Mouse (Mus musculus) heart, embryonic 13.5 days (tissue): ENCODE measurements at regions not wholly inside any gene's neighbourhood (a gene's known extent, or its start where the extent isn't known, plus 50 kb on each side); places are given as distances from the start of the nearest gene placed in this dataset.

Experiments used
- ATAC-seq: fragments of 200-750 bp; cut with Nextera tagmentation; 2 replicates; pipeline ENCODE4 v1.8.0; 2017; ENCODE audit warnings: moderate TSS enrichment; ENCODE audit not compliant: insufficient number of reproducible peaks, low FRiP score, low TSS enrichment; ENCODE audit errors: extremely low read depth
- H3K27ac ChIP-seq: fragments of 300-500 bp; sonication (generic); replicated peaks from 2 replicates; pipeline ENCODE4 v1.5.1; 2015; ENCODE audit warnings: moderate library complexity, mild to moderate bottlenecking, inconsistent platforms
- H3K27me3 ChIP-seq: fragments of 300-500 bp; sonication (generic); replicated peaks from 2 replicates; pipeline ENCODE4 v1.6.1; 2015; ENCODE audit warnings: mild to moderate bottlenecking, inconsistent platforms
- H3K36me3 ChIP-seq: fragments of 300-500 bp; sonication (generic); 2 replicates; pipeline ENCODE4 v1.6.1; 2015; ENCODE audit warnings: mild to moderate bottlenecking, inconsistent platforms
- H3K4me1 ChIP-seq: fragments of 300-500 bp; sonication (generic); 2 replicates; pipeline ENCODE4 v1.6.1; 2015; ENCODE audit warnings: inconsistent platforms
- H3K4me2 ChIP-seq: fragments of 300-500 bp; sonication (generic); 2 replicates; pipeline ENCODE4 v1.6.1; 2015; ENCODE audit warnings: inconsistent platforms, mild to moderate bottlenecking, moderate library complexity
- H3K4me3 ChIP-seq: fragments of 300-500 bp; sonication (generic); 2 replicates; pipeline ENCODE4 v1.5.1; 2015; ENCODE audit warnings: moderate library complexity, mild to moderate bottlenecking, inconsistent platforms
- H3K9ac ChIP-seq: fragments of 300-500 bp; sonication (generic); 2 replicates; pipeline ENCODE4 v1.6.1; 2015; ENCODE audit warnings: inconsistent platforms, mild to moderate bottlenecking, moderate library complexity
- H3K9me3 ChIP-seq: fragments of 300-500 bp; sonication (generic); 2 replicates; pipeline ENCODE4 v1.6.1; 2016; ENCODE audit warnings: inconsistent platforms
- WGBS: fragments of 180-500 bp; shearing (Covaris S2); methylation state at CpG from one replicate; pipeline ENCODE4 v1.1.7; 2015; ENCODE audit warnings: mixed read lengths; 5-methylcytosine and 5-hydroxymethylcytosine counted together

GRCm38 (mm10) chr9:95289008-95289407, 117.5 kb downstream of the Chst2 start:
- no peak overlapping the region for H3K4me3 ChIP-seq
- no peaks in the 10 kb centered on the region for H3K27me3 ChIP-seq
- H3K27ac ChIP-seq, result no peak overlapping the region
- H3K4me2 ChIP-seq, result no peak overlapping the region
- H3K9me3 ChIP-seq, result no peaks in the 10 kb centered on the region
- H3K36me3 ChIP-seq, result no peaks in the 10 kb centered on the region
- no peak overlapping the region for H3K9ac ChIP-seq
- no peaks in the 10 kb centered on the region for H3K4me1 ChIP-seq
- ATAC-seq, result no peak

GRCm38 (mm10) chr9:95282996-95283395, 123.5 kb downstream of the Chst2 start:
- no peak for ATAC-seq
- Histone ChIP-seq H3K4me1 (peaks cover 13% of the 10 kb centered on the region), H3K36me3 (no peaks in the 10 kb centered on the region), H3K27ac (no peak overlapping the region), H3K9me3 (no peaks in the 10 kb centered on the region), H3K27me3 (no peaks in the 10 kb centered on the region), H3K9ac (no peak overlapping the region), H3K4me2 (no peak overlapping the region), H3K4me3 (no peak overlapping the region)
- 77% methylated on average over 3 of the region's 3 CpGs for WGBS

- Histone ChIP-seq H3K4me1 (peaks cover 13% of the 10 kb centered on the region), H3K4me2 (no peak overlapping the region), H3K9me3 (no peaks in the 10 kb centered on the region), H3K27ac (no peak overlapping the region), H3K36me3 (no peaks in the 10 kb centered on the region), H3K27me3 (no peaks in the 10 kb centered on the region), H3K4me3 (no peak overlapping the region), H3K9ac (no peak overlapping the region)
- 57% methylated on average over 2 of the region's 2 CpGs for WGBS
- no peak for ATAC-seq
These were observed 124.0 kb downstream of the Chst2 start for GRCm38 (mm10) chr9:95282502-95282901.
